Mouse (Mus musculus): ENCODE data around the gene 1110017D15Rik. TPM values are rescaled to one million over a fixed set of nuclear protein-coding genes. Genes with fewer than 3 reads are reported as not detected.
"Not testable (repeated sequence)": the region's sequence is repeated elsewhere in the genome, so short reads cannot be mapped to it uniquely, and the experiment has no call there.

1110017D15Rik gene
- polyA plus RNA-seq, 2 experiments: not detected

DNA sequence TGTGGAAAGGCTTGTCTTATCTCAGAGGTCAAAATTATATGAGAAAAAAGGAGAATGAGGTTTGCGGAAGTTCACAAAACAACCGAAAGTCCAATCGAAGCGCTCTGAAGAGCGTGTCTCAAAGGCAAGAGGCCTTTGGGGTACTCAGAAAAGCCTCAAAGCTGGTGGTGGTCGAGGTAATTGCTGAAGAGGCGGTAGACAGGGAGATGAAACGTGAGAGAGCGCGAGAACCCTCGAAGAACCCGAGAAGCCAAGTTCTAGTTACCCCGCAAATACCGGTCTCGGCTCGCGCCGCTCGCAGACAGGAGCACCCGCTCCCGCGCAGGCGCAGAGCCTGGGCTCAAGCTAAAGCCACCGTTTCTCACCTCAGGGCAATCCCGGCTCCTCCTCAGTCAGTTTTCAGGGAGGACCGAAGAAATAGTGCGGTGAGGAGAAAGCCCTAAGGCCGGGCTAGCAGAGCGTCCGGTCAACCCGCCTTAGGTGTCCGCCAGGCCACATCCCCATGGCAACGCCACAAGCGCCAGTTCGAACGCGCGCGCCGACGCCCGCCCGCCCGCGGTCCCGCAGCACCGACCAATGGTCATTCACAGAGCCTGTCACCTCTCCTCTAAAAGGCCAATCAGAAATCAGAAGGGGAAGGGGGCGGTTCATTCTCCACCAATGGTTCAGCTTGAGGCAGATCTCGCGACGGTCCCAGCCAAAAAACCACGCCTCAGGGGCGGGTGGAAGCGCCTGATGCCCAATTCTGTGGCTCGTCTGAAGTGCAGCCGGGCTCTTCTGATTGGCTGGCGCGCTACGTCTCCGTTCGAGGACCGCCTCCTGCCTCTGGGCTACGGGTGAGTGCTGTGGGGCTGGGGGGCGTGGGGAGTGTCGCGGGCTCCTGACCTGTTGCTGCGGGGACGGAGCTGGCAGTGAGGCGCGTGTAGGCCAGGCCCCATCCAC, 52.5 kb downstream of the 1110017D15Rik start, which contains the start of the genes Kif24 and Nudt2:
Kif24 (minus strand) TSS at position 543 of the 942 bp plus-strand sequence.
Nudt2 (plus strand) TSS at position 807 of the 942 bp plus-strand sequence.
- H3K27ac ChIP-seq: peak within 1 kb of the TSS; percentile 78
- no peaks in the 10 kb centered on the region for H3K27me3 ChIP-seq (ENCODE audit: control insufficient read depth, insufficient read depth, low read length)
- H3K4me2 ChIP-seq (ENCODE audit: low read depth): peak within 1 kb of the TSS; percentile 86
- H3K9ac ChIP-seq (replicated peaks): peak within 1 kb of the TSS; percentile 79
- no peaks in the 10 kb centered on the region for H3K36me3 ChIP-seq (replicated peaks; ENCODE audit: control insufficient read depth, insufficient read depth, low read depth)
- ATAC-seq (ENCODE audit: insufficient read depth) (peak; percentile 98), DNase-seq (ENCODE audit: low read depth in 3 of 3, low spot score in 3 of 3) (peak; percentile 100)
- H3K9me3 ChIP-seq (ENCODE audit: control insufficient read depth, low read length): no peaks in the 10 kb centered on the region
- H3K4me1 ChIP-seq (replicated peaks; ENCODE audit: control insufficient read depth in 2 of 2, insufficient read depth in 2 of 2, low read length in 1 of 2): peaks cover 10 to 17% of the 10 kb centered on the region in 2 experiments
- TF ChIP-seq EP300 (IDR thresholded peaks at IDR 0.05; ENCODE audit: low read depth) (peak; percentile 75), CTCF (IDR thresholded peaks at IDR 0.05; ENCODE audit: low read depth) (no peak)
- WGBS (ENCODE audit: insufficient replicate concordance): under 1% methylated on average over 70 of the region's 70 CpGs
- peak within 1 kb of the TSS; percentile 90 to 95 for H3K4me3 ChIP-seq (ENCODE audit: insufficient read depth in 1 of 2, low read depth in 2 of 2, low read length in 2 of 2)

DNA sequence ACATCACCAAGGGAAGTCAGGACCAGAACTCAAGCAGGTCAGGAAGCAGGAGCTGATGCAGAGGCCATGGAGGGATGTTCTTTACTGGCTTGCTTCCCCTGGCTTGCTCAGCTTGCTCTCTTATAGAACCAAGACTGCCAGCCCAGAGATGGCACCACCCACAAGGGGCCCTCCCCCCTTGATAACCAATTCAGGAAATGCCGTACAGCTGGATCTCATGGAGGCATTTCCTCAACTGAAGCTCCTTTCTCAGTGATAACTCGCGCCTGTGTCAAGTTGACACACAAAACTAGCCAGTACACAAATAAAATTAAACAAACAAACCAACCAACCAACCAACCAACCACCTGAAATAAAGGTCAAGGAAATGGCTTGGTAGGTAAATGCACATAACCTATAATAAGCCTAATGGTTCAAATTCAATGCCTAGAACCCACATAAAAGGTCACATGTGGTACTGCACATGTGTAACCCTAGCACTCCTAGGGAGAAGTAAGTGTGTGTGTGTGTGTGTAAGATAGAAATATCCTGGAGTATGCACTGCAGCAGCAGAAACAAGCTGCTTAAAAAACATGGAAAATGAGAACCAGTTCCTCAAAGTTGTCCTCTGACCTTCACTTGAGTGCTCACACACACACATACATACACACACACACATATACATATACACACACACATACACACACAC, 53.9 kb downstream of the 1110017D15Rik start:
- Histone ChIP-seq H3K4me1 (replicated peaks; ENCODE audit: control insufficient read depth in 2 of 2, insufficient read depth in 2 of 2, low read length in 1 of 2) (peaks cover 10 to 17% of the 10 kb centered on the region in 2 experiments), H3K9ac (replicated peaks) (peak overlapping the region; percentile 79), H3K27ac (peak overlapping the region; percentile 78), H3K4me3 (ENCODE audit: insufficient read depth in 1 of 2, low read depth in 2 of 2, low read length in 2 of 2) (peak overlapping the region; percentile 88 to 90), H3K4me2 (ENCODE audit: low read depth) (peak overlapping the region; percentile 86)
- peak in 2 of 3 experiments; percentile 25 to 30 for DNase-seq (ENCODE audit: low read depth in 3 of 3, low spot score in 3 of 3)
- H3K36me3 ChIP-seq (replicated peaks; ENCODE audit: control insufficient read depth, insufficient read depth, low read depth); H3K9me3 ChIP-seq (ENCODE audit: control insufficient read depth, low read length); ATAC-seq (ENCODE audit: insufficient read depth); H3K27me3 ChIP-seq (ENCODE audit: control insufficient read depth, insufficient read depth, low read length): not testable (repeated sequence)
- 7% methylated on average over 3 of the region's 3 CpGs for WGBS (ENCODE audit: insufficient replicate concordance)

DNA sequence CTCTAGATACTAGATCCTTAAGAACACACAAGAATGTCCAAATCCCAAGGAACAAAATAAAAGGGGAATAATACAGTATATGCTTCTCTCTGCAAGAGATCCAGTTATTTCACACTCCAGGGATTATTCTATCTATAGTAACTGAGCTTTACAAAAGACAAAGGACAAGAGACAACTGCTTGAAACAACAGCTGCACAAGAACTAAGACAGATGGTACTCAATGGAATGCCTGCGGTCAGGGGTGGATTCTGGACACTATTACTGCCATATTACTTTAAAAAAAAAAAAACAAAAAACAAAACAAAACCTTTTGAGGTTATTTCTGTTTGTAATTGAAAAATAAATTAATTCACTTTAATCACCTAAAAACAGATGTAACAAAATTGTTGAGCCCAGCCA, 56.4 kb downstream of the 1110017D15Rik start:
- H3K4me3 ChIP-seq (ENCODE audit: insufficient read depth in 1 of 2, low read depth in 2 of 2, low read length in 2 of 2): no peak overlapping the region
- DNase-seq (ENCODE audit: low read depth in 3 of 3, low spot score in 3 of 3) (no peak), ATAC-seq (ENCODE audit: insufficient read depth) (no peak)
- H3K9ac ChIP-seq (replicated peaks): no peak overlapping the region
- H3K27ac ChIP-seq: no peak overlapping the region
- no peaks in the 10 kb centered on the region for H3K27me3 ChIP-seq (ENCODE audit: control insufficient read depth, insufficient read depth, low read length)
- peaks cover 10 to 16% of the 10 kb centered on the region in 2 experiments for H3K4me1 ChIP-seq (replicated peaks; ENCODE audit: control insufficient read depth in 2 of 2, insufficient read depth in 2 of 2, low read length in 1 of 2)
- TF ChIP-seq CTCF (IDR thresholded peaks at IDR 0.05; ENCODE audit: low read depth) (no peak), EP300 (IDR thresholded peaks at IDR 0.05; ENCODE audit: low read depth) (no peak)
- no peaks in the 10 kb centered on the region for H3K36me3 ChIP-seq (replicated peaks; ENCODE audit: control insufficient read depth, insufficient read depth, low read depth)
- WGBS (ENCODE audit: insufficient replicate concordance): 87% methylated on average over 1 of the region's 1 CpGs
- no peaks in the 10 kb centered on the region for H3K9me3 ChIP-seq (ENCODE audit: control insufficient read depth, low read length)
- H3K4me2 ChIP-seq (ENCODE audit: low read depth): no peak overlapping the region

Other genes with a start within 250 kb of the 1110017D15Rik start
- gene Ubap2, start 242.2 kb downstream of the 1110017D15Rik start, polyA plus RNA-seq (2012; rRNA removed): 17.7 and 18.9 TPM in 2 replicates
- gene Ubap2, start 242.2 kb downstream of the 1110017D15Rik start, polyA plus RNA-seq (2014; fragmentation: Nextera tagmentation; extraction: Ambion mirVana): 17.2 and 24.8 TPM in 2 replicates
- gene Dcaf12, start 202.4 kb downstream of the 1110017D15Rik start, polyA plus RNA-seq (2012; rRNA removed): 26.2 and 30.8 TPM in 2 replicates
- 47.3 and 52.4 TPM in 2 replicates for gene Dcaf12, start 202.4 kb downstream of the 1110017D15Rik start, polyA plus RNA-seq (2014; fragmentation: Nextera tagmentation; extraction: Ambion mirVana)
- 12.4 and 16.9 TPM in 2 replicates for gene Ubap1, start 168.3 kb downstream of the 1110017D15Rik start, polyA plus RNA-seq (2012; rRNA removed)
- 21.4 and 24.4 TPM in 2 replicates for gene Ubap1, start 168.3 kb downstream of the 1110017D15Rik start, polyA plus RNA-seq (2014; fragmentation: Nextera tagmentation; extraction: Ambion mirVana)
- 3.4 and 4.2 TPM in 2 replicates for gene Kif24, start 52.4 kb downstream of the 1110017D15Rik start, polyA plus RNA-seq (2012; rRNA removed)
- gene Kif24, start 52.4 kb downstream of the 1110017D15Rik start, polyA plus RNA-seq (2014; fragmentation: Nextera tagmentation; extraction: Ambion mirVana): 4.0 and 4.2 TPM in 2 replicates
- gene Nudt2, start 52.2 kb downstream of the 1110017D15Rik start, polyA plus RNA-seq (2012; rRNA removed): 7.6 and 13.3 TPM in 2 replicates
- 22.4 and 22.5 TPM in 2 replicates for gene Nudt2, start 52.2 kb downstream of the 1110017D15Rik start, polyA plus RNA-seq (2014; fragmentation: Nextera tagmentation; extraction: Ambion mirVana)
- gene AI464131, start 14.3 kb downstream of the 1110017D15Rik start, polyA plus RNA-seq (2012; rRNA removed): 0.39 and 0.44 TPM in 2 replicates
- 0.33 and 0.62 TPM in 2 replicates for gene AI464131, start 14.3 kb downstream of the 1110017D15Rik start, polyA plus RNA-seq (2014; fragmentation: Nextera tagmentation; extraction: Ambion mirVana)
- gene Fam219a, start 52.2 kb upstream of the 1110017D15Rik start, polyA plus RNA-seq (2012; rRNA removed): 1.8 TPM in 2 replicates
- gene Fam219a, start 52.2 kb upstream of the 1110017D15Rik start, polyA plus RNA-seq (2014; fragmentation: Nextera tagmentation; extraction: Ambion mirVana): 0.38 and 0.58 TPM in 2 replicates
- 1.3 and 1.9 TPM in 2 replicates for gene Dnaic1, start 52.4 kb upstream of the 1110017D15Rik start, polyA plus RNA-seq (2012; rRNA removed)
- 2.1 and 2.6 TPM in 2 replicates for gene Dnaic1, start 52.4 kb upstream of the 1110017D15Rik start, polyA plus RNA-seq (2014; fragmentation: Nextera tagmentation; extraction: Ambion mirVana)
- 1.2 and 1.5 TPM in 2 replicates for gene Enho, start 123.0 kb upstream of the 1110017D15Rik start, polyA plus RNA-seq (2012; rRNA removed)
- 1.7 and 1.8 TPM in 2 replicates for gene Enho, start 123.0 kb upstream of the 1110017D15Rik start, polyA plus RNA-seq (2014; fragmentation: Nextera tagmentation; extraction: Ambion mirVana)
- gene Cntfr, start 179.8 kb upstream of the 1110017D15Rik start, polyA plus RNA-seq (2012; rRNA removed): 0.75 and 0.88 TPM in 2 replicates
- gene Cntfr, start 179.8 kb upstream of the 1110017D15Rik start, polyA plus RNA-seq (2014; fragmentation: Nextera tagmentation; extraction: Ambion mirVana): 0.17 and 0.32 TPM in 2 replicates
- 11.2 and 13.9 TPM in 2 replicates for gene Il11ra1, start 182.7 kb upstream of the 1110017D15Rik start, polyA plus RNA-seq (2012; rRNA removed)
- gene Il11ra1, start 182.7 kb upstream of the 1110017D15Rik start, polyA plus RNA-seq (2014; fragmentation: Nextera tagmentation; extraction: Ambion mirVana): 23.8 and 27.1 TPM in 2 replicates
- gene Rpp25l, start 196.2 kb upstream of the 1110017D15Rik start, polyA plus RNA-seq (2012; rRNA removed): 24.0 and 25.0 TPM in 2 replicates
- 31.4 and 38.2 TPM in 2 replicates for gene Rpp25l, start 196.2 kb upstream of the 1110017D15Rik start, polyA plus RNA-seq (2014; fragmentation: Nextera tagmentation; extraction: Ambion mirVana)
- 28.7 and 39.8 TPM in 2 replicates for gene Dctn3, start 205.8 kb upstream of the 1110017D15Rik start, polyA plus RNA-seq (2012; rRNA removed)
- 63.9 and 68.6 TPM in 2 replicates for gene Dctn3, start 205.8 kb upstream of the 1110017D15Rik start, polyA plus RNA-seq (2014; fragmentation: Nextera tagmentation; extraction: Ambion mirVana)
- not detected in 2 replicates for gene Arid3c, start 213.8 kb upstream of the 1110017D15Rik start, polyA plus RNA-seq (2012; rRNA removed)
- not detected in 2 replicates for gene Arid3c, start 213.8 kb upstream of the 1110017D15Rik start, polyA plus RNA-seq (2014; fragmentation: Nextera tagmentation; extraction: Ambion mirVana)
- gene Galt, start 237.9 kb upstream of the 1110017D15Rik start, polyA plus RNA-seq (2012; rRNA removed): 24.2 and 29.5 TPM in 2 replicates
- 19.2 and 22.1 TPM in 2 replicates for gene Galt, start 237.9 kb upstream of the 1110017D15Rik start, polyA plus RNA-seq (2014; fragmentation: Nextera tagmentation; extraction: Ambion mirVana)
- 24.4 and 30.2 TPM in 2 replicates for gene Sigmar1, start 238.8 kb upstream of the 1110017D15Rik start, polyA plus RNA-seq (2012; rRNA removed)
- gene Sigmar1, start 238.8 kb upstream of the 1110017D15Rik start, polyA plus RNA-seq (2014; fragmentation: Nextera tagmentation; extraction: Ambion mirVana): 36.0 and 36.2 TPM in 2 replicates

Measured in liver, embryonic 14.5 days (tissue).